Mouse (Mus musculus) retina, postnatal 7 days (tissue): ENCODE measurements around the gene Lipo1.
"Not testable (repeated sequence)": the region's sequence is repeated elsewhere in the genome, so short reads cannot be mapped to it uniquely, and the experiment has no call there.

Source experiments
- DNase-seq: peaks from one replicate; pipeline ENCODE4 v3.0.0-alpha.2; 2012; ENCODE audit warnings: low read depth, low spot score

Gene Lipo1

DNA sequence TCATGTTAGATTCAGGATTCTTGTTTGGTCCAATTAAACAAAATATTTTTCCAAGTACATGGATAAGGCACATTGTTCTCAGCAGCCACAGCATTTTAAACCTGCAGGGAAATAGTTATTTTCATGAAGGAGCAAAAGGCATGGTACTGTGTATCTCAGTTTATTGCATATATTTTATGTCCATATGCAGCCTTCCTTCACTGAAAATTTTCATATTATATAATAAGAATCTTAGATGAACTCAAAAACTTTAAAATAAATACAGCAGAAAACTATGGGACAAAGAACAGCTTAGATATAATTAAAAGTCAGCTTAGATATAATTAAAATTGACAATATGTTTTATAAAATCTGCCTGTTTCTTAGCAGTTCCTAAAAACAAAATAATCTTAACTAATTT, at the start of gene Lipo1:
Gene Lipo1, minus strand, starts transcription at position 101 of the 400 bp plus-strand sequence.
- DNase-seq = not testable (repeated sequence)

DNA sequence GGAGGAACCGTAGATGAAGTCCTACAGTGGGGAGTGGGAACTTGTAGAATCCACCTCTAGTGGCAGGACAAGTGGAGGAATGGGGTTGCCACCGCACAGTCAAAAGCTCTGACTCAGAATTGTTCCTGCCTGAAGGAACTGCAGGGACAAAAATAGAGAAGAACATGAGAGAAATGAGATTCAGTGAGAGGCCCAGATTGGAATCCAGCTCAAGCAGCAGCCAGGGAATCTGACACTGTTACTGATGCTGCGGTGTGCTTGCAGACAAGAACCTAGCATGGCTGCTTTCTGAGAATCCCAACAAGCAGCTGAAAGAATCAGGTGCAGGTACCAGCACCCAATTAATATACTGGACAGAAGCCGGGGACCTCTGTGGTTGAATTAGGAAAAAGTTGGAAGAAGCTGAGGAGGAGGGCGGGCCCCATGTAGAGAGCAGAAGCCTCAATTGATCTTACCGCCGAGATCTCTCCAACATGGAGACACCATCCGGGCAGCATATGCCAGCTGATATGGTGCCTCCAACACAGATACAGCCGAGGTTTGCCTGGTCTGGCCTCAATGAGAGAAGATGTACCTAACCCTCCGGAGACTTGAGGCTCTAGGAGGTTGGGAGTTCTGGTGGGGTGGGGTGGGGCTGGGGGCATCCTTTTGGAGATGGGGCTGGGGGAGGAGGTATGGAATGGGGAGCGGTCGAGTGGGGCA, 532 bp downstream of the Lipo1 start:
- DNase-seq = no peak

GRCm38 (mm10) chr19:33761287-33762086, 25.8 kb downstream of the Lipo1 start, which contains the start of gene Lipo3:
Lipo3 (minus strand) TSS chr19:33761951.
- not testable (repeated sequence) for DNase-seq

DNA sequence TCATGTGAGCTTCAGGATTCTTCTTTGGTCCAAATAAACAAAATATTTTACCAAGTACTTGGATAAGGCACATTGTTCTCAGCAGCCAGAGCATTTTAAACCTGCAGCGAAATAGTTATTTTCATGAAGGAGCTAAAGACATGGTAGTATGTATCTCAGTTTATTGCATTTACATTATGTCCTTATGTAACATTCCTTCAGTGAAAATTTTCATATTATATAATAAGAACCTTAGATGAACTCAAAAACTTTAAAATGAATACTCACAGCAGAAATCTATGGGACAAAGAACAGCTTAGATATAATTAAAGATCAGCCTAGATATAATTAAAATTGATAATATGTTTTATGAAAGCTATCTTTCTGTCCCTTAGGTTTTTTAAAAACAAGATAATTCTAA, 36.0 kb downstream of the Lipo1 start, which contains the start of gene Lipo2:
Gene Lipo2, minus strand, starts transcription at position 101 of the 400 bp plus-strand sequence.
- DNase-seq = not testable (repeated sequence)
